Mouse (Mus musculus) liver, adult 2 months (tissue): Measurements from ENCODE around the gene Txn2.

ENCODE experiments used
- CTCF ChIP-seq: fragments of 200-500 bp; IDR thresholded peaks from 2 replicates; pipeline ENCODE4 v1.5.1; 2011; ENCODE audit warnings: low read depth, low read length, control low read depth
- POLR2A ChIP-seq: fragments of 200-500 bp; IDR thresholded peaks from 2 replicates; pipeline ENCODE4 v1.6.1; 2011; ENCODE audit warnings: low read length, control low read depth; ENCODE audit not compliant: insufficient read depth; ENCODE audit errors: extremely low read depth

DNA sequence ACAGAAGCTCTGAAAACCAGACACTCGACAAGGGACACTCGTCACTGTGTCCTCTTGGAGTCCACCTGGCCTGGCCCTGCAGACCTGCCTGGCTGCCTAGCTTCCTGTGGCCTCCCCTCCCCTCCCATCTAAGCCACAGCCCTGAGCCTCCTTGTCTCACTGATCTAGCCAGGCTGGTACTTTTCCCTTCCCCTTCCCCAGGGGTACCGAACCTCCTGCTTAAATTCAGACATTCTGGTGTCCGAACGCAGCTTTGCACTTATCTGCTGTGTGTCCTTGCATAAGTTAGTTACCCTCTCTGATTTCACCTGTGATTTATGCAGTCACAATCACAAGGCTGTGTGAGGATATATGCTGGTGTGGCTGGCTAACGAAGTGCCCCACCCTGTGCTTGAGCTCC, 46.5 kb downstream of the Txn2 start:
- no peak for TF ChIP-seq CTCF
- no peak for TF ChIP-seq POLR2A
